Mouse (Mus musculus) heart, embryonic 13.5 days (tissue): ENCODE data around the gene Mrpl24. TPM values are rescaled to one million over a fixed set of nuclear protein-coding genes. Genes with fewer than 3 reads are reported as not detected.
"Not testable (repeated sequence)": the region's sequence is repeated elsewhere in the genome, so short reads cannot be mapped to it uniquely, and the experiment has no call there.

ENCODE experiments used
- ATAC-seq: fragments of 200-750 bp; cut with Nextera tagmentation; 2 replicates; pipeline ENCODE4 v1.8.0; 2017; ENCODE audit warnings: moderate TSS enrichment; ENCODE audit not compliant: insufficient number of reproducible peaks, low FRiP score, low TSS enrichment; ENCODE audit errors: extremely low read depth
- H3K27ac ChIP-seq: fragments of 300-500 bp; sonication (generic); replicated peaks from 2 replicates; pipeline ENCODE4 v1.5.1; 2015; ENCODE audit warnings: moderate library complexity, mild to moderate bottlenecking, inconsistent platforms
- H3K27me3 ChIP-seq: fragments of 300-500 bp; sonication (generic); replicated peaks from 2 replicates; pipeline ENCODE4 v1.6.1; 2015; ENCODE audit warnings: mild to moderate bottlenecking, inconsistent platforms
- H3K36me3 ChIP-seq: fragments of 300-500 bp; sonication (generic); 2 replicates; pipeline ENCODE4 v1.6.1; 2015; ENCODE audit warnings: mild to moderate bottlenecking, inconsistent platforms
- H3K4me1 ChIP-seq: fragments of 300-500 bp; sonication (generic); 2 replicates; pipeline ENCODE4 v1.6.1; 2015; ENCODE audit warnings: inconsistent platforms
- H3K4me2 ChIP-seq: fragments of 300-500 bp; sonication (generic); 2 replicates; pipeline ENCODE4 v1.6.1; 2015; ENCODE audit warnings: inconsistent platforms, mild to moderate bottlenecking, moderate library complexity
- H3K4me3 ChIP-seq: fragments of 300-500 bp; sonication (generic); 2 replicates; pipeline ENCODE4 v1.5.1; 2015; ENCODE audit warnings: moderate library complexity, mild to moderate bottlenecking, inconsistent platforms
- H3K9ac ChIP-seq: fragments of 300-500 bp; sonication (generic); 2 replicates; pipeline ENCODE4 v1.6.1; 2015; ENCODE audit warnings: inconsistent platforms, mild to moderate bottlenecking, moderate library complexity
- H3K9me3 ChIP-seq: fragments of 300-500 bp; sonication (generic); 2 replicates; pipeline ENCODE4 v1.6.1; 2016; ENCODE audit warnings: inconsistent platforms
- WGBS: fragments of 180-500 bp; shearing (Covaris S2); methylation state at CpG from one replicate; pipeline ENCODE4 v1.1.7; 2015; ENCODE audit warnings: mixed read lengths; 5-methylcytosine and 5-hydroxymethylcytosine counted together
- polyA plus RNA-seq: library from polyadenylated mRNA; unstranded; fragments of >200 nt; fragmentation: Nextera tagmentation; extraction: Ambion mirVana; gene quantifications from 2 replicates; pipeline ENCODE4 v1.2.1, GENCODE M21; 2015

Gene Mrpl24
- polyA plus RNA-seq, 1 experiment from 2014 or later: 55.0 TPM

DNA sequence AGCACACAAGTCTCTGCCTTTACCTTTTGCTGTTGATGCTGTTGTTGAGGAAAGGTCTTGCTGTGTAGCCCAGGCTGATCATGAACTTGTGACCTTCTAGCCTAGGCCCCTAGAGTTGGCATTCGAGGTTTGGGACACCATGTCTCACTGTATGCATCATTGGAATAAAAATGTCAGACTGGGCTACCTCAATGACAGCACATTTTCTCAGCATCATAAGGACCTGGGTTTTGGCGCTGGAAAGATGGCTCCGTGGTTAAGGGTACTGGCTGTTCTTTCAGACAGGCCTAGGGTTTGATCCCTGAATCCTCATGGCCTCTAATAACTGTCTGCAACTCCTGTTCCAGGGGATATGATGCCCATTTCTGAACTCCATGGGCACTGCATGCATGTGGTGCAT, 19.5 kb upstream of the Mrpl24 start:
- H3K4me1 ChIP-seq: peaks cover 9% of the 10 kb centered on the region
- ATAC-seq: no peak
- no peak overlapping the region for H3K27ac ChIP-seq
- no peaks in the 10 kb centered on the region for H3K36me3 ChIP-seq
- H3K27me3 ChIP-seq: no peaks in the 10 kb centered on the region
- no peak overlapping the region for H3K4me2 ChIP-seq
- H3K9me3 ChIP-seq: no peaks in the 10 kb centered on the region
- WGBS: 86% methylated on average over 3 of the region's 3 CpGs
- no peak overlapping the region for H3K9ac ChIP-seq
- no peak overlapping the region for H3K4me3 ChIP-seq

DNA sequence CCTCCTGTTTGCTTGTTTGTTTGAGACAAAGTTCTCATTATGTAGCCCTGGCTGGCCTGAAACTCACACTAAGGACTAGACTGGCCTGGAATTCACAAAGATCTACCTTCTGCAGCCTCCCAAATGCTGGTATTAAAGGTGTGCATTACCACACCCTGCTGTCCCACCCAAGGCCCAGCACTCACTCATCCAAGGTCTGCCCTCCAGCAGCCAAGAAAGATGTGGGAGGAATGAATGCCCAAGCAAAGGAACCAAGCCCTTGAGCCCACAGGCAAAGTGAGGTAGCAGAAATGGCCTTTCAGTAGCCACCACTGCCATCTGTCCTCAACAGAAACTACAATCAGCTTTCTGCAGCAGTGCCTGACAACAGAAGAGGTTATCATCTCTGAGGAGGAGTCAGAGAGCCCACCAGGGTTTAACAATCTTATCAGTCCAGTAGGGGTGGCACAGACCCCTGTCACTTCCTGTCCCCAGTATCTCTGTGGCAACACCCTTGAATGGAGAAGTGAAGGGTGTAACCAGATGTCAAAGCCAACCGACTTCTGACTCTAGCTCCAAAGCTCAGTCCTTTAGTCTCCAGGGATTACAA, 18.2 kb upstream of the Mrpl24 start:
- WGBS: 0% methylated on average over 1 of the region's 1 CpGs
- Histone ChIP-seq H3K4me1 (peaks cover 9% of the 10 kb centered on the region), H3K9me3 (no peaks in the 10 kb centered on the region), H3K27me3 (no peaks in the 10 kb centered on the region), H3K36me3 (no peaks in the 10 kb centered on the region), H3K9ac (no peak overlapping the region), H3K4me2 (peak overlapping the region; percentile 24; the same call in 1 of the 2 replicates), H3K27ac (peak overlapping the region; percentile 12; the same call in 1 of the 2 replicates), H3K4me3 (no peak overlapping the region)
- ATAC-seq: no peak

DNA sequence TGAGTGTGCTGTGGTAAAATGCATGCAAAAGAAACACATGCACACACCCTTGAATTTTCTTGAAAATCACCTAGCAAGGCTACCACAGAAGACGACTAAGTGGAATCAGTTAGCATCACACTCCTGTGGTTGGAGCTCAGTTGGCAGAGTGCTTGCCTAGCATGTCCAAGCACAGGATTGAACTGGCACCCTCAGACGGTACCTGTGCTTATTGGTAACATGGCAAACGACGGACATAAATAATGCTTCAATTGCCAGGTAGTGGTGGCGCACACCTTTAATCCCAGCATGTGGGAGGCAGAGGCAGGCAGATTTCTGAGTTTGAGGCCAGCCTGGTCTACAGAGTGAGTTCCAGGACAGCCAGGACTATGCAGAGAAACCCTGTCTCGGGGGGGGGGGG, 17.3 kb upstream of the Mrpl24 start:
- not testable (repeated sequence) for H3K4me2 ChIP-seq, ATAC-seq, H3K27ac ChIP-seq, H3K4me3 ChIP-seq, H3K36me3 ChIP-seq, H3K9me3 ChIP-seq, H3K27me3 ChIP-seq, H3K9ac ChIP-seq, H3K4me1 ChIP-seq
- 73% methylated on average over 6 of the region's 6 CpGs for WGBS

DNA sequence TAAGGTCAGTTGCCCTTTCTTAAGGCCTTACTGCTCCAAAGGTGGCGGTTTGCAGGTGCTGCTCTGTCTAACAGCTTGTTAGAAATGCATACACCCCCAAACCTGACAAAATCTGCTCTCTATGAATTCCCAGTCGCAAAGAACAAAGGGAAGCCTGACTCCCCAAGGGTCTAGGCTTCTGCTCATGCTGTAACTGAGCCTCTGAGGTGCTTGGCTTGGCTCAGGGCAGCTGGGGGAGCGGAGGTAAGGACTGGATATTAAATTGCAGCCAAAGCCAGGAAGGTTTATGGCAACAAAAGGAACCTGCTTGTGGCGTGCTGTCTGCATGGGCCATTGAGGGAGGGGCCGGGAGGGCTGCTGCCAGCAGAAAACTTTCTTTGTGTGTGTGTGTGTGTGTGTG, 15.5 kb upstream of the Mrpl24 start:
- H3K4me3 ChIP-seq: no peak overlapping the region
- ATAC-seq: no peak
- whole genome bisulfite sequencing: 61% methylated on average over 5 of the region's 5 CpGs

DNA sequence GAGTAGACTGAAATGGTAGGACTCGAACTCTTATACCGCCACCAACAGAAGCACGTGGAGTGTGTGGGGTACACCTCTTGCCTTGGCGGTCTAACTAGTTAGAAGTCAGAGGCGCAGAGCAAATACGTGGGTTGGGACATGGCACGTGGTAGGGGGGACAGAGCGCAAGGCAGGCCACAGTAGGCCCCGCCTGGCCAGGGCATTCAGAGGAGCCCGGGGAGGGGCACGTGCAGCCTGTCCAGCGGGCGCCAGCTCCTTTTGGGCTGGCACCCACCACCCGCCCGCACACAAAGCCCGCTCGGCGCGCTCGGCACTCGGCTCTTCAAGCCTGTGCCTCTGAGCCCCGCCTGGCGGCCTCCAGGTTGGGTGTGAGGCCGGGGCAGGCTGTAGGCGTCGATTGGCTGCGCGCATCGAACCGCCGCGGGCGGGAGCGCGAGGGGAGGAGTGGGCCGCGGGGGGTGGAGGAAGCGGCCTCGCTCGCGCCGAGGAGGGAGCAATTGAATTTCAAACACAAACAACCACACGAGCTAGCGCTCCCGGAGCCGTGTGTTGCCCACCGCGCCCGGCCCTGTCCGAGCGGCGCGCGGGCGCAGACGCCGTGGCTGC, 13.3 kb upstream of the Mrpl24 start, which contains the start of gene Hdgf:
Gene Hdgf, plus strand, starts transcription at position 442 of the 606 bp plus-strand sequence.
- WGBS: under 1% methylated on average over 57 of the region's 57 CpGs
- peaks cover 42% of the 10 kb centered on the region for H3K4me1 ChIP-seq
- H3K9ac ChIP-seq: peak within 1 kb of the TSS; percentile 100
- peak within 1 kb of the TSS; percentile 94 for H3K4me3 ChIP-seq
- H3K27me3 ChIP-seq: no peaks in the 10 kb centered on the region
- H3K27ac ChIP-seq: peak within 1 kb of the TSS; percentile 98
- H3K36me3 ChIP-seq: no peaks in the 10 kb centered on the region
- no peaks in the 10 kb centered on the region for H3K9me3 ChIP-seq
- peak within 1 kb of the TSS; percentile 94 for H3K4me2 ChIP-seq
- ATAC-seq: peak; percentile 88

More for the DNA sequence above, 15.5 kb upstream of the Mrpl24 start:
- Histone ChIP-seq H3K36me3 (no peaks in the 10 kb centered on the region), H3K27me3 (no peaks in the 10 kb centered on the region), H3K9me3 (no peaks in the 10 kb centered on the region), H3K27ac (no peak overlapping the region), H3K9ac (no peak overlapping the region), H3K4me2 (no peak overlapping the region), H3K4me1 (peaks cover 23% of the 10 kb centered on the region)

DNA sequence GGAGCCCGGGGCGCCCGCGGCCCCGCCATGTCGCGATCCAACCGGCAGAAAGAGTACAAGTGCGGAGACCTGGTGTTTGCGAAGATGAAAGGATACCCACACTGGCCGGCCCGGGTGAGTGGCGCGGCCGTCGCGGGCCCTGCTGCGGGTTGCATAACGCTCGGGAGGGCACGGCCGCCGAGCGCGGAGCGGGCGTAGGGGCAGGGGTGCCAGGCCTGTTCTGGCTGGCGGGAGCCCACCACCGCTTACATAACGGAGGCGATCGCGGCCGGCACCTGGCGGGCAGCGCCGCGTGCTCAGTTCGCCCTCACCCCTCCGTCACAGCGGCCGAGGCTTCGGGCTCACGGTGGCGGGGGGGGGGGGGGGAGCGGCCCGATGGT, 12.7 kb upstream of the Mrpl24 start:
- no peaks in the 10 kb centered on the region for H3K9me3 ChIP-seq
- H3K9ac ChIP-seq: peak overlapping the region; percentile 100
- WGBS: under 1% methylated on average over 41 of the region's 47 CpGs
- peaks cover 4% of the 10 kb centered on the region; the same call in 1 of the 2 replicates for H3K36me3 ChIP-seq
- peak overlapping the region; percentile 98 for H3K27ac ChIP-seq
- H3K4me3 ChIP-seq: peak overlapping the region; percentile 94
- peak; percentile 0; the same call in 1 of the 2 replicates for ATAC-seq
- no peaks in the 10 kb centered on the region for H3K27me3 ChIP-seq
- peaks cover 41% of the 10 kb centered on the region for H3K4me1 ChIP-seq
- H3K4me2 ChIP-seq: peak overlapping the region; percentile 94

DNA sequence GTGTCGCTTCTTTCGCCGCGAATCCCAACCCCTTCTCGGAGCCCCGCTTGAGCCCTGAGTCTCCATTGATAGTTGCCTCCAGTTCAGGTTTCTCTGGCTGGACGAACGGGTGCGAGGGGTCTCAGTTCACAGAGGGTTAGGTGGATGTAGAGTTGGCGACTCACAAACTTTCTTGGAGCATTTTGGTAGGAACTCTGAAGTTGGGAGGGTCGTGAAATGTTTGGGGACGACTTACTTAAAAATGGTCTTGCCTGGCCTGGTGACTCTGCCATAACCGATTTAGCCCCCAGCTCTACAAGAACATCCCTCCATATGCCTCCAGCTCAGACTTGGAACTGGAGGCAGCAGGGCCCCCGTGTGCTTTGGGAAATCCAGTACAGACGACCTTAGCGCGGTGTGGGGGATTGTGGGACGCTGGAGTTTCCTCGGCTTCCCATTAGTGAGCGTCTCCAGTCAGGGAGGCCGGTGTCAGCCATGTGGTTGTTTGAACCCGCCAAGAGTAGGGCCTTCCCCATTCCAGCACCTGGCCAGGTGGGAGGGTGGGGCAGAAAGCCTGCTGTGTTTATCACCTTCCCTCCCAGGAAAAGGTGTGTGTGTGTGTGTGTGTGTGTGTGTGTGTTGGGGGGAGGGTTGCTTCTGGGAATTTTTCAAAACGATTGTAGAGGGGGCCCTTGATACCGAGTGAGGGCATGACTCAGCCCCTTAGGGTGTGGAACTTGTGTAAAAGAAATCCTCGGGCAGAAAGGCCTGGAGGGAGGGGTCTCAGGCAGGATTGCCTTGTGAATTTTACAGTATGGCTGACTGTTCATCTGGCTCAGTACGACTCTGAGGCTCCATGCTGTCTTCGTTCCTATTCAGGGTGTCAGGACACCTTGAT, 12.1 kb upstream of the Mrpl24 start:
- ATAC-seq: no peak
- peak overlapping the region; percentile 100 for H3K9ac ChIP-seq
- peaks cover 46% of the 10 kb centered on the region for H3K4me1 ChIP-seq
- peak overlapping the region; percentile 98 for H3K27ac ChIP-seq
- WGBS: under 1% methylated on average over 27 of the region's 27 CpGs
- peaks cover 4% of the 10 kb centered on the region; the same call in 1 of the 2 replicates for H3K36me3 ChIP-seq
- H3K4me3 ChIP-seq: peak overlapping the region; percentile 94
- no peaks in the 10 kb centered on the region for H3K9me3 ChIP-seq
- peak overlapping the region; percentile 94 for H3K4me2 ChIP-seq
- no peaks in the 10 kb centered on the region for H3K27me3 ChIP-seq

DNA sequence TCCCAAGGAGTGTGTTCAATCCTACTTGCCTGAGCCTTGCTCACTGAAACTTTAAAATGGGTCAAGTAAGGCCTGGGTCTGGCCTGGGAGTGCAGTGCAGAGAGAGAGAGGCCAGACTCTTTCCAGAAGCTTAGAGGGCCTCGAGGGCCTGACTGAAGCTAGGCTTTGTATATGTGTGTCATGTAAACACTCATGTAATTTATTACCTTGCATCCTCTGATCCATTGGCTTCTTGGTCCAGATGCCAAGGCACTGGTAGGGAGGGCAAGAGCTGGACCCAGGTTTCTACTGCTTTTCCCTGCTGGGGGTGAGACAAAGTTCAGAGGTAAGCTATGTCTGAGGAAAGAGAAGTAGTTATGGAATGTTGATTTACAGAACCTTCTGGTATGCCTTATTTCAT, 11.4 kb upstream of the Mrpl24 start:
- no peaks in the 10 kb centered on the region for H3K27me3 ChIP-seq
- WGBS: 3% methylated on average over 1 of the region's 1 CpGs
- H3K9ac ChIP-seq: peak overlapping the region; percentile 100
- peaks cover 53% of the 10 kb centered on the region for H3K4me1 ChIP-seq
- H3K9me3 ChIP-seq: no peaks in the 10 kb centered on the region
- no peak for ATAC-seq
- peak overlapping the region; percentile 94 for H3K4me2 ChIP-seq
- H3K4me3 ChIP-seq: peak overlapping the region; percentile 94
- peaks cover 5% of the 10 kb centered on the region for H3K36me3 ChIP-seq
- H3K27ac ChIP-seq: peak overlapping the region; percentile 98

DNA sequence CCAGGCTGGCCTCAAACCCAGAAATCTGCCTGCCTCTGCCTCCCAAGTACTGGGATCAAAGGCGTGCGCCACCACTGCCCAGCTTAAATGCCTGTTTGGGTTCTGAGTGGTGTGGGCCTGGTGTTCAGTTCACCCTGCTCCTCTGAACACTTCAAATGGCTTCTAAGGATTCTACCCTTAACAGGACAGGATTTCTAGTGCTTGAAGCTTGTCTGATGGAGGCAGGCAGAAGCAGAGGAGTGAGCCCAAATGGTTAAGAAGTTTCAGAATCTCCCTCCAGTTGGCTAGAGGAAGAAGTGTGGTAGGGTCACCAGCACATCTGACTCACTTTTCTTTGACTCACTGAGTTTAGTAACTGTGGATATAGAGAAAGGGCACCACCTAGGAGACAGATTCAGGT, 9.9 kb upstream of the Mrpl24 start:
- no peak for ATAC-seq
- Histone ChIP-seq H3K9me3 (no peaks in the 10 kb centered on the region), H3K4me2 (peak overlapping the region; percentile 94), H3K36me3 (peaks cover 20% of the 10 kb centered on the region), H3K4me3 (peak overlapping the region; percentile 55), H3K4me1 (peaks cover 53% of the 10 kb centered on the region), H3K9ac (peak overlapping the region; percentile 77), H3K27ac (peak overlapping the region; percentile 98), H3K27me3 (no peaks in the 10 kb centered on the region)
- WGBS: 83% methylated on average over 2 of the region's 2 CpGs

DNA sequence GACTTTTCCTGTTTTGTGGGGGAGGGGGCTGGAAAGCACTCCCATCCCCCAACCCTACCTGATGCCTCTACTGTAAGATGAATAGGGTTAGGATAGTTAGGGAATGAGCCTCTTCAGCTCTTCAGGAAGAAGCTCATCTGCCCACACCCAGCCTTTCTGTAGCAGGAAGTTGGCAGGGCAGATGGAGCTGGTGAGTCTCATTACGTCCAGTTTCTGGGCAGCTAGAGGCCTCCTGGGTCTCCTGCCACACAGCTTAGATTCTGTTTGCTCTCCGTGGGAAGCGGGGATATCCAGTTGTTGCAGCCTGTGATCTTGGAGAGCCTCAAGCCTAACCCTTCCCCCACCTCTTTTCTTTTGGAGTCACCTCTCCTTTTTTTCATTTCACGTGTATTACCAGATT, 9.4 kb upstream of the Mrpl24 start:
- peaks cover 53% of the 10 kb centered on the region for H3K4me1 ChIP-seq
- 8% methylated on average over 4 of the region's 4 CpGs for WGBS
- H3K9me3 ChIP-seq: no peaks in the 10 kb centered on the region
- H3K27me3 ChIP-seq: no peaks in the 10 kb centered on the region
- H3K4me3 ChIP-seq: peak overlapping the region; percentile 55
- no peak for ATAC-seq
- H3K4me2 ChIP-seq: peak overlapping the region; percentile 94
- H3K27ac ChIP-seq: peak overlapping the region; percentile 98
- H3K9ac ChIP-seq: peak overlapping the region; percentile 77
- peaks cover 25% of the 10 kb centered on the region for H3K36me3 ChIP-seq

DNA sequence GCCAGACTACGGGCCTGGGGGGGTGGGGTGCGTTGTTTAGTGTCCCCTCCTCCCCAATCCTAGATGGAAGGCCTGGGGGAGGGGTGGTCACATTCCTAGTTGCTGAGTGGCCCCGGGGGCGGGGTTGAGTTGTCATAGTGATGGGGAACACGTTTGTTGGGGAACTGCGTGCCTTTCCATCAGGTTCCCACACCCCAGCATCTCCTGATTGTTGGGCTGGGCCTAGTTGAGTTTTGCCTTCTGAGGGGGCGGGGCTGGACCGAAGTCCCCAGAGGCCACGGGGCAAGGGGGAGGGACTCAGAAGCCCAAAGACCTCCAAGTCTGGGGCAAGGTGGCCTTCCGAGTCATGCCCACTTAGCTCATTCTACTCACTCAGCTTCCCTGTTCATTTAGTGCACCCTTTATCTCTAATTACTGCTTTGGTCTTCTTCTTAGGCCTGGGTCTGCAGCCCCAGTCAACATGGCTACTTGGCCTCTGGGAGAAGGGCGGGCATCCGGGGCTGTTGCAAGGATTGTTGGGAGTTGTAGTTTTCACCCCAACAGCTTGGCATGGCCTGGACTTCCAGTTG, 8.6 kb upstream of the Mrpl24 start:
- Histone ChIP-seq H3K9me3 (no peaks in the 10 kb centered on the region), H3K4me3 (peak overlapping the region; percentile 55), H3K4me1 (peaks cover 53% of the 10 kb centered on the region), H3K36me3 (peaks cover 33% of the 10 kb centered on the region), H3K27me3 (no peaks in the 10 kb centered on the region), H3K27ac (peak overlapping the region; percentile 98), H3K4me2 (peak overlapping the region; percentile 94), H3K9ac (peak overlapping the region; percentile 77)
- 9% methylated on average over 12 of the region's 12 CpGs for WGBS
- peak; percentile 18; the same call in 1 of the 2 replicates for ATAC-seq
